Mouse (Mus musculus) liver (tissue): ENCODE results near the gene Dvl1.

ENCODE experiments used
- DNase-seq: peaks from one replicate; pipeline ENCODE4 v3.0.0-alpha.2; 2020; ENCODE audit warnings: mixed read lengths

Gene Dvl1

DNA sequence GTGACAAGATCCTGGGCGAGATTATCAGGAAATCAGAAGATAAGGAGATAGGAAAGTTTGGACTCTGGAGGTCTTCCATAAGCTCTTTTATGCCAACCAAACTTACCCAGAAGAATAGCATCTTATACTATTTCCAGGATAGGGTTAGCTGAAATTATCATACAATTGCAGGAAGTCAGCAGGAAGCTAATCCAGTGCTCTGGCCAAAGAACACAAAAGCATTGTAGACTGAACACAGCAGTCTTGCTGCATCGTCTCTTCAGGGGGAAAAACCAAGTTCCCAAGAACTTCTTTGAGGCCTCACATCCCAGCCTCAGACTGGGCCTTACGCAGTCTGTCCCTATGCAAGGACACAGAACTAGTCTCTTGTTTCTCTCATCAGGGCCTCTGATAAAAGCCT, 36.4 kb downstream of the Dvl1 start:
- DNase-seq, result no peak

- DNase-seq, result no peak
Observed at GRCm38 (mm10) chr4:155886330-155886729, 39.1 kb downstream of the Dvl1 start.

DNA sequence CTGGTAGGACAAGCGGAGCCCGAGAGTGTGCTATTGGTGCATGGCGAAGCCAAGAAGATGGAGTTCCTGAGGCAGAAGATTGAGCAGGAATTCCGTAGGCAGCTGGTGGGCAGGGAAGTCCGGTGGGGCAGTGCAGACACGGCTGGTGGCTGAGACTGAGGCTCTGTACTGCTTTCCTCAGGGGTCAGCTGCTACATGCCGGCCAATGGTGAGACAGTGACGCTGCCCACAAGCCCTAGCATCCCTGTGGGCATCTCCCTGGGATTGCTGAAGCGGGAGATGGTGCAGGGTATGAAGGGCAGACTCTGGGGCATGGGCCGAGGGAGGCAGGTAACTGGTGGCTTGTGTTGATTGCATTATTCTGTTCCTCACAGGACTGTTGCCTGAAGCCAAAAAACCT, 40.5 kb downstream of the Dvl1 start:
- DNase-seq, result no peak

DNA sequence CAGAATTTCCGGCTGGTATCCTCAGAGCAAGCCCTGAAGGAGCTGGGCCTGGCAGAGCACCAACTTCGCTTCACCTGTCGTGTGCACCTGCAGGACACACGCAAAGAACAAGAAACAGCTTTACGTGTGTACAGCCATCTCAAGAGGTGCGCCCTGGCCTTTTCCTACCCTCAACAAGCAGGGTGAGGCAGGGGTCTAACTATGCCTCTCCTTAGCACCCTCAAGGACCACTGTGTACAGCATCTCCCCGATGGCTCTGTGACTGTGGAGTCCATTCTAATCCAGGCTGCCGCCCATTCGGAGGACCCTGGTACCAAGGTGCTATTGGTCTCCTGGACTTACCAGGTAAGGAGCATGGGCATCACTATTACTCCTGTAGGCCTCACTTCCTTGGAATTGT, 41.0 kb downstream of the Dvl1 start:
- DNase-seq, result no peak

DNA sequence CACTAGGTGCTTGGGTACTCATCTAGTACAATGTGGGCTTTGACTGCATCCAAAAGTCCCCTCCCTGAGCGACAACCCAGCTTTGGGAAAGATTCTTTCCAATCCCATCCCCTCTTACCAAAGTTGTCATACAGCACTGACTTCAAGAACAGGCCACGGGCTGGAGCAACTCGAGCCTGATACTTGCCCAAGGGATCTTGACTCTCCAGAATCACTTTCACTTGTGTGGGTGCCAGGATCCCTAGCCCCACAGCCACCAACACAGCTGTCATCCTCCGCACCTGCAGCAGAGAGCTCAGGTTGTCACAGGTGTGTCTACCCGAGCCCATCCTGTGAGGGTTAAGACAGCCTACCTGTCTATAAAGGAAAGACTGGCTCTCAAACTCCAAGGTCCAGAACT, 42.1 kb downstream of the Dvl1 start:
- DNase-seq, result no peak

DNA sequence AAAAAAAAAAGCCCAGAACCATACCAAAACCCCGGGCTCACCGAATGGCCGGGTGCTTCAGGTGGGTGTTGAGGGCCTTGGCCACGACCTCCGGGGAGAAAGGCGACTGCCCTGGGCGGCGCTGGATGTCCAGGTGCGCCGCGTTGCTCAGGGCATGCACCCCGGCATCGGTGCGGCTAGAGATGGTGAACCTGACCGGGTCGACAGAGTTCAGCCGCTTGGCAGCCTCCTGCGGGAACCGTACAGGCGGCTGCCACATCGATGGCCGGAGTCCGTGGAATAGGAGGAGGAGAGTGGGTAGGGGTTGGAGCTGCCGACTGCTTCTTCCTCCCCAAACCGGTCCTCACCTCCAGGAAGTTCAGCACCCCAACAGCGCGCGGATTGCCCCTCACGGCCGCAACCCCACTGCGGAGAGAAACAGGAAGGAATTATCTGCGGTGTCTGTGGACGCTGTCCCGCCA, 43.8 kb downstream of the Dvl1 start:
- DNase-seq, result no peak

DNA sequence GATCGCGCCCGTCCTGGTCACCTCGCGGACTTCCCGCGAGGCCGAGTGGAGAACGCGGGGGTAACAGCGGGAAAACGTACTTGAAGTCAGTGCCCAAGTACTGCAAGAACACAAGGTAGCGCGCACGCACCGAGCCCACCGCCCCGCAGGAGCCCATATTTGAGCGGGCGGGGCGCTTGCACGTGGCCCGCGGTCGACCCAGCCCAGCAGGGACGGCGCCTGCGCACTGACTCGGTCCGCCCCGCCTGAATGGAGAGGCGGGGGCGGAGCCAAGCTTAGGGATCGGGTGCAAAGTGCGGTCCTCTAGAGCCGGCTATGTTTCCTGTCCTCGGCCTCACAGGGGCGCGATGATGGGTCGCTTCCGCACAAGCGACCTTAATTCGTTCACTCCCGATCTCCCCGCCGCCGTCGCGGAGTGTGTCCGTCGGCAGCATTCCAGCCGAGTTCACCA, 44.4 kb downstream of the Dvl1 start, which contains the start of the genes Pusl1 and Acap3:
Pusl1 (minus strand) TSS at position 231 of the 451 bp plus-strand sequence.
Acap3 (plus strand) TSS at position 272 of the 451 bp plus-strand sequence.
- DNase-seq, result peak; percentile 98

- peak; percentile 92 for DNase-seq
Observed at GRCm38 (mm10) chr4:155892017-155892416, 44.8 kb downstream of the Dvl1 start.

DNA sequence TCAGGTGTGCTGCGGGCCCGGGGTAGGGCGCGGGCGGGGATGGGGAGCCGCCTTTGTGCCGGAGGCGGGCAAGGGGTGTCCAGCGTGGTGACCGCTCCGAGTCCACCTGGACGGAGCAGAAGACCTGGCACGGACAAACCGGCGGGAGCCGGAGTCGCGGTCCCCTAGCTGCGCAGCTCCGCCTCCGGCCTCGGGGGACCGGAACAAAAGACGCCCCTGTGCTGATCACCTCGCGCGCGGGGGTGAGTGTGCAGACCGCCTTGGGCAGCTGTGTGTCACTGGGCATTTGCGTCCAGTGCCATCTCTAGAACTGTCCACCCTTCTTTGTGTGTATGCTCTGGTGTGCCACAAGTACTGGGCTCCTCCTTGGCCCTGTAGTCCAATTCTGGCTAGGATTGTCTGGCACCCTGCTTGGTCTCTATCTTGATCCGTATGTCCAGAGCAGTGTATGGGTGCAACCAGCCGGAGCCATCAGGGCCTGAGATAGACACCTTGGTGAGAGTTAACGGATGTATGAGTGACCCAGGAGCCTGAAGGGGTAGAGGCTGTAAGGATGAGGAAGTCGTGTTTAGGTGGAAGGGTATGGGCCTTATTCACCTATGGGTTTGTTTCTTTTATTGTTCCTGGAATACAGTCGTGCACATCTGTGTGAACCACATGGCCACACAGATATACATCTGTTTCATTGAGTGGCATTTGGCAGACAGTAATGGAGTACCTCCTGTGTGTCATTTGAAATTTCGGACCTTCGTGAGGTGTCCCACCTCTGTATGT, 45.4 kb downstream of the Dvl1 start:
- peak; percentile 55 for DNase-seq

- peak; percentile 1 for DNase-seq
Observed at GRCm38 (mm10) chr4:155893212-155893690, 46.0 kb downstream of the Dvl1 start.

DNA sequence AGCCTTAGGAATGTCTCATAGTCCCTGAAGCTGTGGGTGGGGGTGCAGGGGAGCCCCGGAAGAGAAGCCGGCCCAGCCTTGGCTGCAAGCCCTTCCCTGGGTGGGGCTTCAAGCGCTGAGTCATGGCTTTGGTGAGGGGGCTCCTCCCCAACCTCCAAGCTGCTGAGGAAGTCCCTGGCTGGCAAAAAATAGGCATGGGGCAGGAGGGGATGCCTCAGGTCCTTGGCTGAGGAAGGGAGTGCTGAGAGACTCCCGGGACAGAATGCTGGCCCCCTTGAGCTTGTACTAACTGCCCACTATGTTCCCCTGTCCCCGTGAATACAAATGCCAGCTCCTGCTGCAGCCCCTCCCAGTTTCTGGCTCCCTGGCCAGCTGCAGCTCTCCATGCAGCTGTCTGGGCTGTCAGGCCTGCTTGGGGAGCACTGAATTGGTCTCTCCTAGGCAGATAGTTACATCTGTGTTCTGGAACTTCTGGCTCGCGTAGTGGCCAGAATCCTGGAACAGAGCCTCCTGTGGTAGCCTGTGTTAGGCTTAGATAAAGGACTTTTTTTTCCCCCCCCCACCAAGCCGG, 47.2 kb downstream of the Dvl1 start:
- DNase-seq, result peak; percentile 84

DNA sequence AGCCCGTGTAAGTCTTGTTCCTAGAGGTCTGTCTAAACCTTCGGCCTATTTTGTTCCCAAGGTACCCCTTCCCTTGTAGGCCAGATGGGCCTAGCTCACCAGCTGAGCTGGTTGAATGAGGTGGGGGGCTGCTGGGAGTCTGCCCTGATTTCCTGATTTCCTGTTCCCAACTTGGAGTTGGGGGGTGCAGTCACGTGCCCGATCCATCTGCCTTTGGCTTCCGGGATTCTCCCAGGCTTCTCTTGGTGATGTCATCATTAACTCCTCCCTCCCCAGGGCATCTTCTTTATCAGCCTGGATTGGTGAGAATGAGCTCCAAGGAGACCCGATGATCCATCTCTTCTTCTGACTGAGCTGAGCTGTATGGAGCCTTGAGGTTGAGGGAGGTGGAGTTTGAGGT, 48.0 kb downstream of the Dvl1 start:
- DNase-seq, result peak; percentile 2

DNA sequence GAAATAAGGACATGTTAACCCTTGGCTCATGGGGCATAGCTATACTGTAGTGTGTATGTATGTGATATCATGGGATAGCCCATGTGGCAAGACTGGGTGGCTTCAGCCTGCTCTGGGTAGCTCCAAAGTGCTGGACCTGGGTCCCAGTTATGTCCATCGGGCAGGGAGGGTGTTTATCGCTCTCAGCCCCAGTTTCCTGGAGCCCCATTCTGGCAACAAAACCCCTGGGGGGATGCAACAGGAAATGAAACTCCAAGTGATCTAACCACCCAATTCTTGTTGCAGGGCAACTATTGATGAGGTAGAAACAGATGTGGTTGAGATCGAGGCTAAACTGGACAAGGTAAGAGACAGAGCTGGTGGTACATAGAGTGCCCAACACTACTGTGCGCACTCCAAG, 48.6 kb downstream of the Dvl1 start:
- DNase-seq, result peak; percentile 1

DNA sequence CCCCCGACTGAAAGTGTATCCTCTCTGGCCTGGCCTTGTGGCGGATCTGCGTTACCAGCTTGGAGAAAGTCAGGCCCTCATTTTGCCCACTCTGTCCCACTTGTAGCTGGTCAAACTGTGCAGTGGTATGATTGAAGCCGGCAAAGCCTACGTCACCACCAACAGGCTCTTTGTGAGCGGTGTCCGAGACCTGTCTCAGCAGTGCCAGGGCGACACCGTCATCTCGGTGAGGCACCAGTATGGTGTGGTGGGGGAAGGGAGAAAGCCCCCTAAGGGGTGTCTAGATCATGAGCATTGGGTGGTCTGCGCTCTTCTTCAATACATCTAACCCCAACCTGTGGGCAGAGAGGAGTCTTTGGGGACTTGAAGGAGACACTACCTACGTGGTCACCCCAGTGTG, 49.3 kb downstream of the Dvl1 start:
- peak; percentile 1 for DNase-seq

DNA sequence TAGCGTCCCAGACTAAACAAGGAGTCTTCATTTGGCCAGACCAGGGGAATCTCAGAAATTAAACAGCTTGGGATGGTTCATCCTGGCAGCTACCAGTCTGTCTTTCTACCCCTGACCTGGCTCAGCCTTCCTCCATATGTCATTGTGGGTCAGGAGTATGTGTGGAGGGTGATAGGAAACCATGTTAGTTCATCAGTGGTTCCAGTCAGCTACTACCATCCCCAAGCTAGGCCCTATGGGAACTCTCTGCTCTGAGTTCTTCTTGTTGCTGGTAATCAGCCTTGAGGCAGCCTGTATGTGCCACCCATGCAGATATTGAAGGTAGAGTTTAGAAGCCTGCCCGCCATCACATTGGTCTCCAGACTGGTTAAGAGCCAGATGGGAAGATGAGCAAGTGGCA, 51.1 kb downstream of the Dvl1 start:
- DNase-seq, result no peak

DNA sequence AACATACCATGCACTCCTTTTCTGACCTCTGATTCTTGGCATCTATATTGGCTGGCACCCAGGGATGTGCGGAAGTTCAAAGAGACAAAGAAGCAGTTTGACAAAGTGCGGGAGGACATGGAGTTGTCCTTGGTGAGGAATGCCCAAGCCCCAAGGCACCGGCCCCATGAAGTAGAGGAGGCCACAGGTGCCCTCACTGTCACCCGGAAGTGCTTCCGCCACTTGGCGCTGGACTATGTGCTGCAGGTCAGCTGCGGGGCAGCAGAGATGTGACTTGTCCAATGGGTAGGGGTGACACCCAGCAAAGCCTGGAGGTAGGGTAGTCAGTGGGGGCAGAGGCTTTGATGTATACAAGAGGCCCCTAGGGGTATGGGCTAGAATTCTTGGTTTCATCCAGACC, 52.2 kb downstream of the Dvl1 start:
- peak; percentile 2 for DNase-seq

GRCm38 (mm10) chr4:155901205-155901604, 54.0 kb downstream of the Dvl1 start:
- DNase-seq, result peak; percentile 2

DNA sequence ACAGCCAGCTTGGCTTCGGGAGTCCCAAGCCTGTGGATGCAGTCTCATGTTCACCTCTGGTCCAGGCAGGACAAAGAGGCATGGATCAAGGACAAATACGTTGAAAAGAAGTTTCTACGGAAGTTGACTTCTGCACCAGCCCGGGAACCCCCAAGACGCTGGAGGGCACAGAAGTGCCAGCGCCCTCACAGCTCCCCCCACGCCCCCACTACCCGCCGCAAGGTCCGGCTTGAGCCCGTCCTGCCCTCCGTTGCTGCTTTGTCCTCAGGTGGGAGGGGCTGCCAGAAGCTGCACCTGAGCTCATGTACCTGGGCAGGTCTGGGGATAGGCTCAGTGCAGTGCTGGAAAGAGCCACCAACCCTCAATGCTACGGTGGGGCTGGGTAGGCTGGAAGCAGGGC, 56.0 kb downstream of the Dvl1 start:
- peak; percentile 2 for DNase-seq

DNA sequence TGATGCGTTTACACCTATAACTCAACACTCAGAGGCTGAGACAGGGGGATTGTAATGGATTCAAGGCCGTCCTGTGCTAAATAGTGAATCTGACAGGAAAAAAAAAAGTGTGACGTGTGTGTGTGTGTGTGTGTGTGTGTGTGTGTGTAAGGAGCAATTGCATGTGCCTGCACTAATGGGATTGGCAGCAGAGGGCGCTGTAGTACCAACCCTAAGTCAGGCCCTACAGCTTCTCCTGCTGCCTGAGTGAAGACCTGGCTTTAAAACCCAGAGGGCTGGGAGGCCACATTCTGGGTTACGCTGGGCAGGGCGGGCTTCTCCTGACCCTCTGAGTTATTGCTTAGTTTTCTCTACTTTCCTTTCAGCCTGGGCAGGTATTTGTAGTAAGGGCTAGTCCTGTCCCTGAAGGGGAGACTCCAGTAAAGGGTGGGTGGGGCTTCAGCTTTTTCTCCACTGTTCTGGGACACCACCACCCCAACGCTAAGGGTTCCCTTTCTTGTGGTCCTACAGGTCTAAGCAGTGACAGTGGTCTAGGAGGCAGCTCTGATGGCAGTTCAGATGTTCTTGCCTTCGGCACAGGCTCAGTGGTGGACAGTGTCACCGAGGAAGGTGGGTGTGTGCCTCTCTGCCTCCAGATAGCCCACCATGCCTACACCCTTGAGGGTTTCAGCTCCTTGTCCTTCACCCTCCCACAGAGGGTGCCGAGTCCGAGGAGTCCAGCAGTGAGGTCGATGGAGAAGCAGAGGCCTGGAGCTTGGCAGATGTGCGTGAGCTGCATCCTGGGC, 57.3 kb downstream of the Dvl1 start:
- DNase-seq, result peak; percentile 48

- peak; percentile 2 for DNase-seq
Observed at GRCm38 (mm10) chr4:155905634-155906033, 58.4 kb downstream of the Dvl1 start.

- no peak for DNase-seq
Observed at GRCm38 (mm10) chr4:155906125-155906524, 58.9 kb downstream of the Dvl1 start.

- DNase-seq, result no peak
Observed at GRCm38 (mm10) chr4:155907003-155907402, 59.8 kb downstream of the Dvl1 start.

- no peak for DNase-seq
Observed at GRCm38 (mm10) chr4:155908281-155908680, 61.1 kb downstream of the Dvl1 start.
